Mouse (Mus musculus) kidney, embryonic 14.5 days (tissue): ENCODE data around the gene Otud7a. TPM values are rescaled to one million over a fixed set of nuclear protein-coding genes. Genes with fewer than 3 reads are reported as not detected.

Experiments
- ATAC-seq: fragments of 200-750 bp; cut with Nextera tagmentation; 2 replicates; pipeline ENCODE4 v1.8.0; 2017; ENCODE audit warnings: moderate number of reproducible peaks, mild to moderate bottlenecking, moderate TSS enrichment, moderate library complexity; ENCODE audit not compliant: low FRiP score, low TSS enrichment
- H3K27ac ChIP-seq: fragments of 300-500 bp; sonication (generic); 2 replicates; pipeline ENCODE4 v1.5.1; 2014; ENCODE audit warnings: low read depth, mild to moderate bottlenecking, low read length, moderate library complexity, mixed read lengths
- H3K27me3 ChIP-seq: fragments of 300-500 bp; sonication (generic); 2 replicates; pipeline ENCODE4 v1.6.1; 2014; ENCODE audit warnings: mild to moderate bottlenecking, low read length; ENCODE audit not compliant: control insufficient read depth, insufficient read depth
- H3K36me3 ChIP-seq: fragments of 300-500 bp; sonication (generic); 2 replicates; pipeline ENCODE4 v1.6.1; 2014; ENCODE audit warnings: low read length, mixed read lengths; ENCODE audit not compliant: control insufficient read depth, insufficient read depth
- H3K4me1 ChIP-seq: fragments of 300-500 bp; sonication (generic); 2 replicates; pipeline ENCODE4 v1.6.1; 2014; ENCODE audit warnings: low read length, mixed read lengths; ENCODE audit not compliant: control insufficient read depth, insufficient read depth
- H3K4me2 ChIP-seq: fragments of 300-500 bp; sonication (generic); replicated peaks from 2 replicates; pipeline ENCODE4 v1.6.1; 2014; ENCODE audit warnings: low read depth, mild to moderate bottlenecking, low read length
- H3K4me3 ChIP-seq: fragments of 300-500 bp; sonication (generic); 2 replicates; pipeline ENCODE4 v1.5.1; 2014; ENCODE audit warnings: mild to moderate bottlenecking, low read length
- H3K9ac ChIP-seq: fragments of 300-500 bp; sonication (generic); 2 replicates; pipeline ENCODE4 v1.6.1; 2014; ENCODE audit warnings: low read depth, mild to moderate bottlenecking, low read length, moderate library complexity
- H3K9me3 ChIP-seq: fragments of 300-500 bp; sonication (generic); 2 replicates; pipeline ENCODE4 v1.6.1; 2016; ENCODE audit warnings: low read length; ENCODE audit not compliant: control insufficient read depth
- WGBS: fragments of 180-500 bp; shearing (Covaris S2); extraction: QIAGEN DNeasy Blood & Tissue Kit; methylation state at CpG from one replicate; pipeline ENCODE4 v1.1.7; 2014; 5-methylcytosine and 5-hydroxymethylcytosine counted together
- polyA plus RNA-seq: library from polyadenylated mRNA; unstranded; fragments of >200 nt; fragmentation: Nextera tagmentation; extraction: Ambion mirVana; gene quantifications from 2 replicates; pipeline ENCODE4 v1.2.1, GENCODE M21; 2014

The Otud7a gene
- polyA plus RNA-seq, 1 experiment from 2014 or later = 0.31 TPM

- H3K9me3 ChIP-seq = no peaks in the 10 kb centered on the region
- H3K4me3 ChIP-seq = no peak overlapping the region
- no peaks in the 10 kb centered on the region for H3K27me3 ChIP-seq
- H3K9ac ChIP-seq = no peak overlapping the region
- H3K4me2 ChIP-seq = no peak overlapping the region
- H3K36me3 ChIP-seq = no peaks in the 10 kb centered on the region
- ATAC-seq = no peak
- no peaks in the 10 kb centered on the region for H3K4me1 ChIP-seq
- 90% methylated on average over 2 of the region's 2 CpGs for WGBS
- no peak overlapping the region for H3K27ac ChIP-seq
These were observed 38.5 kb downstream of the Otud7a start for GRCm38 (mm10) chr7:63483091-63483490.

GRCm38 (mm10) chr7:63497051-63497547 lies 52.5 kb downstream of the Otud7a start:
- H3K9me3 ChIP-seq = no peaks in the 10 kb centered on the region
- 87% methylated on average over 9 of the region's 9 CpGs for WGBS
- no peak for ATAC-seq
- no peaks in the 10 kb centered on the region for H3K4me1 ChIP-seq
- H3K36me3 ChIP-seq = no peaks in the 10 kb centered on the region
- H3K27ac ChIP-seq = no peak overlapping the region
- no peak overlapping the region for H3K4me3 ChIP-seq
- no peak overlapping the region for H3K9ac ChIP-seq
- H3K4me2 ChIP-seq = no peak overlapping the region
- no peaks in the 10 kb centered on the region for H3K27me3 ChIP-seq

- ATAC-seq = no peak
- Histone ChIP-seq H3K9me3 (no peaks in the 10 kb centered on the region), H3K27me3 (no peaks in the 10 kb centered on the region), H3K4me1 (no peaks in the 10 kb centered on the region), H3K4me3 (no peak overlapping the region), H3K9ac (no peak overlapping the region), H3K36me3 (no peaks in the 10 kb centered on the region), H3K4me2 (no peak overlapping the region), H3K27ac (no peak overlapping the region)
- WGBS = 30% methylated on average over 2 of the region's 2 CpGs
These were observed 59.7 kb downstream of the Otud7a start for GRCm38 (mm10) chr7:63504202-63504601.

GRCm38 (mm10) chr7:63508079-63508478 lies 63.5 kb downstream of the Otud7a start:
- 98% methylated on average over 2 of the region's 2 CpGs for WGBS
- ATAC-seq = no peak

GRCm38 (mm10) chr7:63509825-63510224 lies 65.3 kb downstream of the Otud7a start:
- ATAC-seq = no peak
- Histone ChIP-seq H3K27ac (no peak overlapping the region), H3K4me2 (no peak overlapping the region), H3K9me3 (no peaks in the 10 kb centered on the region), H3K36me3 (no peaks in the 10 kb centered on the region), H3K9ac (no peak overlapping the region), H3K27me3 (no peaks in the 10 kb centered on the region), H3K4me1 (no peaks in the 10 kb centered on the region), H3K4me3 (no peak overlapping the region)
- WGBS = 50% methylated on average over 1 of the region's 1 CpGs

More at GRCm38 (mm10) chr7:63508079-63508478, 63.5 kb downstream of the Otud7a start:
- Histone ChIP-seq H3K27me3 (no peaks in the 10 kb centered on the region), H3K4me1 (no peaks in the 10 kb centered on the region), H3K9ac (no peak overlapping the region), H3K4me2 (no peak overlapping the region), H3K4me3 (no peak overlapping the region), H3K27ac (no peak overlapping the region), H3K36me3 (no peaks in the 10 kb centered on the region), H3K9me3 (no peaks in the 10 kb centered on the region)

- no peak overlapping the region for H3K4me2 ChIP-seq
- H3K27ac ChIP-seq = no peak overlapping the region
- no peaks in the 10 kb centered on the region for H3K9me3 ChIP-seq
- no peaks in the 10 kb centered on the region for H3K27me3 ChIP-seq
- H3K4me3 ChIP-seq = no peak overlapping the region
- no peaks in the 10 kb centered on the region for H3K36me3 ChIP-seq
- no peak overlapping the region for H3K9ac ChIP-seq
- no peak for ATAC-seq
- H3K4me1 ChIP-seq = no peaks in the 10 kb centered on the region
These were observed 66.9 kb downstream of the Otud7a start for GRCm38 (mm10) chr7:63511458-63511857.

GRCm38 (mm10) chr7:63512561-63512960 lies 68.0 kb downstream of the Otud7a start:
- WGBS = 81% methylated on average over 2 of the region's 2 CpGs
- no peak overlapping the region for H3K9ac ChIP-seq
- no peak overlapping the region for H3K27ac ChIP-seq
- no peak overlapping the region for H3K4me2 ChIP-seq
- H3K4me1 ChIP-seq = no peaks in the 10 kb centered on the region
- ATAC-seq = no peak
- H3K4me3 ChIP-seq = no peak overlapping the region
- no peaks in the 10 kb centered on the region for H3K9me3 ChIP-seq
- no peaks in the 10 kb centered on the region for H3K36me3 ChIP-seq
- H3K27me3 ChIP-seq = no peaks in the 10 kb centered on the region

GRCm38 (mm10) chr7:63516141-63516895 lies 71.8 kb downstream of the Otud7a start:
- Histone ChIP-seq H3K27ac (no peak overlapping the region), H3K4me2 (no peak overlapping the region), H3K36me3 (no peaks in the 10 kb centered on the region), H3K4me3 (no peak overlapping the region), H3K9me3 (no peaks in the 10 kb centered on the region), H3K9ac (no peak overlapping the region), H3K4me1 (no peaks in the 10 kb centered on the region), H3K27me3 (no peaks in the 10 kb centered on the region)
- ATAC-seq = no peak
- 76% methylated on average over 5 of the region's 5 CpGs for WGBS

- Histone ChIP-seq H3K4me2 (no peak overlapping the region), H3K9ac (no peak overlapping the region), H3K27ac (no peak overlapping the region), H3K36me3 (no peaks in the 10 kb centered on the region), H3K27me3 (no peaks in the 10 kb centered on the region), H3K4me3 (no peak overlapping the region), H3K4me1 (no peaks in the 10 kb centered on the region), H3K9me3 (no peaks in the 10 kb centered on the region)
- WGBS = 64% methylated on average over 1 of the region's 1 CpGs
- no peak for ATAC-seq
These were observed 75.7 kb downstream of the Otud7a start for GRCm38 (mm10) chr7:63520299-63520698.
